Mouse (Mus musculus) embryonic facial prominence, embryonic 12.5 days (tissue): ENCODE measurements around the gene Cmc4. TPM values are rescaled to one million over a fixed set of nuclear protein-coding genes. Genes with fewer than 3 reads are reported as not detected.

ENCODE experiments used
- ATAC-seq: fragments of 200-750 bp; cut with Nextera tagmentation; 2 replicates; pipeline ENCODE4 v1.8.0; 2017; ENCODE audit not compliant: insufficient number of reproducible peaks, insufficient read depth, low FRiP score, low TSS enrichment
- H3K27ac ChIP-seq: fragments of 300-500 bp; sonication (generic); 2 replicates; pipeline ENCODE4 v1.5.1; 2016; ENCODE audit warnings: mild to moderate bottlenecking
- H3K27me3 ChIP-seq: fragments of 300-500 bp; sonication (generic); 2 replicates; pipeline ENCODE4 v1.6.1; 2016; ENCODE audit warnings: mild to moderate bottlenecking, moderate library complexity
- H3K36me3 ChIP-seq: fragments of 300-500 bp; sonication (generic); 2 replicates; pipeline ENCODE4 v1.6.1; 2016; ENCODE audit warnings: mild to moderate bottlenecking
- H3K4me1 ChIP-seq: fragments of 300-500 bp; sonication (generic); 2 replicates; pipeline ENCODE4 v1.6.1; 2016
- H3K4me2 ChIP-seq: fragments of 300-500 bp; sonication (generic); replicated peaks from 2 replicates; pipeline ENCODE4 v1.6.1; 2016; ENCODE audit warnings: mild to moderate bottlenecking, moderate library complexity
- H3K4me3 ChIP-seq: fragments of 300-500 bp; sonication (generic); 2 replicates; pipeline ENCODE4 v1.5.1; 2016; ENCODE audit warnings: mild to moderate bottlenecking
- H3K9ac ChIP-seq: fragments of 300-500 bp; sonication (generic); 2 replicates; pipeline ENCODE4 v1.6.1; 2016; ENCODE audit warnings: mild to moderate bottlenecking, moderate library complexity
- H3K9me3 ChIP-seq: fragments of 300-500 bp; sonication (generic); 2 replicates; pipeline ENCODE4 v1.6.1; 2016; ENCODE audit warnings: mild to moderate bottlenecking, moderate library complexity
- polyA plus RNA-seq: library from polyadenylated mRNA; unstranded; fragments of >200 nt; fragmentation: Nextera tagmentation; extraction: Ambion mirVana; gene quantifications from 2 replicates; pipeline ENCODE4 v1.2.1, GENCODE M21; 2016

Gene Cmc4
- polyA plus RNA-seq, 1 experiment from 2014 or later, result 26.9 TPM

- Histone ChIP-seq H3K9me3 (no peaks in the 10 kb centered on the region), H3K27ac (no peak overlapping the region), H3K4me2 (no peak overlapping the region), H3K36me3 (no peaks in the 10 kb centered on the region), H3K27me3 (no peaks in the 10 kb centered on the region), H3K4me3 (no peak overlapping the region), H3K9ac (no peak overlapping the region), H3K4me1 (no peaks in the 10 kb centered on the region)
- no peak for ATAC-seq
These were observed 46.2 kb downstream of the Cmc4 start for GRCm38 (mm10) chrX:75370197-75370596.

Other genes starting within 250 kb of the Cmc4 start
- 49.5 and 56.5 TPM in 2 replicates for gene Fundc2, start 34.2 kb downstream of the Cmc4 start, polyA plus RNA-seq
- 2.0 and 2.2 TPM in 2 replicates for gene F8, start 34.0 kb downstream of the Cmc4 start, polyA plus RNA-seq
- 13.8 and 14.3 TPM in 2 replicates for gene Mtcp1, start within 50 bp of the Cmc4 start, polyA plus RNA-seq
- 60.4 and 62.4 TPM in 2 replicates for gene Brcc3, start within 50 bp of the Cmc4 start, polyA plus RNA-seq
- 153 and 155 TPM in 2 replicates for gene Vbp1, start 97.7 kb upstream of the Cmc4 start, polyA plus RNA-seq
- 6.6 and 6.9 TPM in 2 replicates for gene Rab39b, start 161.6 kb upstream of the Cmc4 start, polyA plus RNA-seq